Mouse (Mus musculus): ENCODE results near the gene Stx6.

- TF ChIP-seq CTCF (IDR thresholded peaks at IDR 0.05; ENCODE audit: control insufficient read depth, insufficient read depth, insufficient replicate concordance, low read depth, low read length): no peak
- no peak for TF ChIP-seq POLR2A (IDR thresholded peaks at IDR 0.05; ENCODE audit: control insufficient read depth, low read depth, low read length)
Observed at GRCm38 (mm10) chr1:155212081-155212480, 53.6 kb downstream of the Stx6 start.
